Mouse (Mus musculus) kidney, embryonic 14.5 days (tissue): ENCODE data around the gene Cpeb3. TPM values are rescaled to one million over a fixed set of nuclear protein-coding genes. Genes with fewer than 3 reads are reported as not detected.
"Not testable (repeated sequence)": the region's sequence is repeated elsewhere in the genome, so short reads cannot be mapped to it uniquely, and the experiment has no call there.

ENCODE experiments used
- ATAC-seq: fragments of 200-750 bp; cut with Nextera tagmentation; 2 replicates; pipeline ENCODE4 v1.8.0; 2017; ENCODE audit warnings: moderate number of reproducible peaks, mild to moderate bottlenecking, moderate TSS enrichment, moderate library complexity; ENCODE audit not compliant: low FRiP score, low TSS enrichment
- H3K27ac ChIP-seq: fragments of 300-500 bp; sonication (generic); 2 replicates; pipeline ENCODE4 v1.5.1; 2014; ENCODE audit warnings: low read depth, mild to moderate bottlenecking, low read length, moderate library complexity, mixed read lengths
- H3K27me3 ChIP-seq: fragments of 300-500 bp; sonication (generic); 2 replicates; pipeline ENCODE4 v1.6.1; 2014; ENCODE audit warnings: mild to moderate bottlenecking, low read length; ENCODE audit not compliant: control insufficient read depth, insufficient read depth
- H3K36me3 ChIP-seq: fragments of 300-500 bp; sonication (generic); 2 replicates; pipeline ENCODE4 v1.6.1; 2014; ENCODE audit warnings: low read length, mixed read lengths; ENCODE audit not compliant: control insufficient read depth, insufficient read depth
- H3K4me1 ChIP-seq: fragments of 300-500 bp; sonication (generic); 2 replicates; pipeline ENCODE4 v1.6.1; 2014; ENCODE audit warnings: low read length, mixed read lengths; ENCODE audit not compliant: control insufficient read depth, insufficient read depth
- H3K4me2 ChIP-seq: fragments of 300-500 bp; sonication (generic); replicated peaks from 2 replicates; pipeline ENCODE4 v1.6.1; 2014; ENCODE audit warnings: low read depth, mild to moderate bottlenecking, low read length
- H3K4me3 ChIP-seq: fragments of 300-500 bp; sonication (generic); 2 replicates; pipeline ENCODE4 v1.5.1; 2014; ENCODE audit warnings: mild to moderate bottlenecking, low read length
- H3K9ac ChIP-seq: fragments of 300-500 bp; sonication (generic); 2 replicates; pipeline ENCODE4 v1.6.1; 2014; ENCODE audit warnings: low read depth, mild to moderate bottlenecking, low read length, moderate library complexity
- H3K9me3 ChIP-seq: fragments of 300-500 bp; sonication (generic); 2 replicates; pipeline ENCODE4 v1.6.1; 2016; ENCODE audit warnings: low read length; ENCODE audit not compliant: control insufficient read depth
- WGBS: fragments of 180-500 bp; shearing (Covaris S2); extraction: QIAGEN DNeasy Blood & Tissue Kit; methylation state at CpG from one replicate; pipeline ENCODE4 v1.1.7; 2014; 5-methylcytosine and 5-hydroxymethylcytosine counted together
- polyA plus RNA-seq: library from polyadenylated mRNA; unstranded; fragments of >200 nt; fragmentation: Nextera tagmentation; extraction: Ambion mirVana; gene quantifications from 2 replicates; pipeline ENCODE4 v1.2.1, GENCODE M21; 2014

The Cpeb3 gene
- polyA plus RNA-seq, 1 experiment from 2014 or later = 1.0 TPM

DNA sequence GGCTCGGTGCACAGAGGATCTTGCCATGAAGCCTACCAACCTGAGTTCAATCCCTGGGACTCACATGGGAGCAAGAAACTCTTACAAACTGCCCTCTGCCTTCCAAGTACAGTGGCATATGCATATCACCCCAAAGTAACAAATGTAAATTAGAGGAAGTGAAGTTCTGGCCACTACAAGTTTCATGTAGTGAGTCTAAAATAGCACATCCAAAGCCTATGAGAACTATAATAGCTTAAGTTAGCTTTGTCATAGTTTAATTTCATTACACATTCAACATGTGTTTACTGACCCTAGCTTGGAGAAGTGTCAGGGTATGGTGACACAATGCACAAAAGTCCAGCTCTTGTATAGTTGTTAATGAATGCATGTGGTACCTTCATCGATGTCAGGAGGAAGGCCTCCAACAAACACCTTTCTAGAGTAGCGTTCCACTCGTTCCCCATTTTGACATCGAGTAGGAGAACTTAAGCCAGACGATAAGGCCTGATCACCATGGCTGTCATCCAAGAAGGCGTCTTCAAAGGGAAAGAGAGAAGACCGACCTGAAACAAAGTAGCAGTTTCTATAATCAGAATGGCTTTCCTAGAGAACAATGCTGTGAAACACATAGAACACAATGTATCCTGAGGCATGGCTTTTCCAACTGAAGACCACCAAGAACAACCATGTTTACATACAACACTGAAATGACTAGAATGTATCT is 120.2 kb downstream of the Cpeb3 start:
- no peak for ATAC-seq
- no peaks in the 10 kb centered on the region for H3K9me3 ChIP-seq
- no peaks in the 10 kb centered on the region for H3K27me3 ChIP-seq
- 95% methylated on average over 8 of the region's 8 CpGs for whole genome bisulfite sequencing
- no peak overlapping the region for H3K27ac ChIP-seq
- H3K4me1 ChIP-seq = no peaks in the 10 kb centered on the region
- no peak overlapping the region for H3K4me2 ChIP-seq
- no peaks in the 10 kb centered on the region for H3K36me3 ChIP-seq
- H3K4me3 ChIP-seq = no peak overlapping the region
- H3K9ac ChIP-seq = no peak overlapping the region

DNA sequence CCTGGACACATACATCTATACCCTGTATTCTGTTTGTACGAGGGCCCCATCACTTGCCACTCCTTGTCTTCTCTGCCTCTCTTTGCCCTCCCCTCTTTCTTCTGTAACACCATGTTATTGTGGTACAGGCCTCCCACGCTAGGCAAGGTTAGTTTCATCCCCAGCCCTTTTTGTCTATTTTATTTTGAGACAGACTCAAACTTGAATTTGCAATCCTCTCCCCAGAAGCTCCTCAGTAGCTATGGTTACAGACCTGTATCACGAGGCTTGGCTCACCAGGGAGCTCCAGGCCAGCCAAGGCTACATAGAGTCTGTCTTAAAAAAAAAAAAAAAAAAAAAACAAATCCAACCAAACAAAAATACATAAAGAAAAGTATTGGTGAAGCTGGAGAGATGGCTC is 123.9 kb downstream of the Cpeb3 start:
- Histone ChIP-seq H3K4me2 (no peak overlapping the region), H3K27ac (no peak overlapping the region), H3K4me3 (no peak overlapping the region), H3K9ac (no peak overlapping the region), H3K9me3 (no peaks in the 10 kb centered on the region), H3K36me3 (no peaks in the 10 kb centered on the region), H3K27me3 (no peaks in the 10 kb centered on the region), H3K4me1 (no peaks in the 10 kb centered on the region)
- no peak for ATAC-seq
- WGBS = 74% methylated on average over 3 of the region's 3 CpGs

DNA sequence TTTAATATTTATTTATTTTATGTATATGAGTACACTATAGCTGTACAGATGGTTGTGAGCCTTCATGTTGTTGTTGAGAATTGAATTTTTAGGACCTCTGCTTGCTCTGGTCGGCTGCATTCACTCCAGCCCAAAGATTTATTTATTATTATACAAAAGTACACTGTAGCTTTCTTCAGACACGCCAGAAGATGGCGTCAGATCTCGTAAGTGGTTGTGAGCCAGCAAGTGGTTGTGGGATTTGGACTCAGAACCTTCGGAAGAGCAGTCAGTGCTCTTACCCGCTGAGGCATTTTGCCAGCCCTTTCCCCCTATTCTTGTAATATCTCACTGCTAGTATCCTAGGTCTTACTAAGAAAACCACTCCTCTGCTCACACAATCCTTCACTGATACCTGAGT is 126.9 kb downstream of the Cpeb3 start:
- H3K4me2 ChIP-seq = no peak overlapping the region

DNA sequence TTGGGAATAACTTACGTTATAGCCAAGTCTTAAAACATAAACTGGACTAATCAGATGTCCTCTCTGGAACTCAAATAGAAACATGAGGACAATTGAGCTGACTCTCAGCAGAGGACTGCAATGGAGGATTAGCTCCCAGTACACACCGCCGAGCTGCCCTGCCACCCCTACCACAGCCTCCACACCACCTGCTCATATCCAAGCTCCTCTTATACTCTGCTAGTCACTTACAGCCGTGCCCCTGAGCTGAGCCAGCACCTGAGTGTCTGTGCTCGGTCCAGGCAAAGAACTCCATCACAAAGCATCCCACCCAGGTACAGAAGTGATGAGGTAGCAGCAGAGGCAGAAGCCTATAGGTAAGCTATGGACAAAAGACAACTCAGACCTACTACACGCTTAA is 129.2 kb downstream of the Cpeb3 start:
- ATAC-seq = no peak
- H3K9me3 ChIP-seq = no peaks in the 10 kb centered on the region
- no peaks in the 10 kb centered on the region for H3K36me3 ChIP-seq
- H3K4me3 ChIP-seq = no peak overlapping the region
- H3K4me2 ChIP-seq = no peak overlapping the region
- WGBS = 87% methylated on average over 6 of the region's 6 CpGs
- no peak overlapping the region for H3K9ac ChIP-seq
- H3K4me1 ChIP-seq = no peaks in the 10 kb centered on the region
- no peak overlapping the region for H3K27ac ChIP-seq
- H3K27me3 ChIP-seq = no peaks in the 10 kb centered on the region

More for the DNA sequence above, 126.9 kb downstream of the Cpeb3 start:
- 67% methylated on average over 6 of the region's 6 CpGs for WGBS
- Histone ChIP-seq H3K9me3 (no peaks in the 10 kb centered on the region), H3K27me3 (no peaks in the 10 kb centered on the region), H3K36me3 (no peaks in the 10 kb centered on the region), H3K9ac (no peak overlapping the region), H3K27ac (no peak overlapping the region), H3K4me1 (no peaks in the 10 kb centered on the region), H3K4me3 (no peak overlapping the region)
- ATAC-seq = no peak

DNA sequence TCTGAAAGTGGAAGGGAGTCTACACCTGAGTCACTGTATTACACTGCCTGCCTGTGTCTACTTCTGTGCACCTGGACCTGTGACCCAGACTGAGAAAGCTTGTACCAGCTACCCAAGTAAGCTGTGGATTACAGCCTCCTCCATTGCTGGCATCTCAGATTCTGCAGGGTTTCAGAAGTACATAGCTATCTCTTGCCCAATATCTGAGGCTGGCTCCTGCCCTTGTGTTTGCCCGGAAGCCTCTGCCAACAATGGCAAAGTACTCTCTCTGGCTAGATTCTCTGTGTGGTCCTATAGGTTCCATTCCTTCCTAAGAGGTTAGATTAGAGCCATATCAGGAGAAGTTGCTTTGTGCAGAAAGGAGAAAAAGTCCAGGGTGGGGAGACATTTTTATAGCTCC is 129.8 kb downstream of the Cpeb3 start:
- Histone ChIP-seq H3K9me3 (no peaks in the 10 kb centered on the region), H3K4me3 (no peak overlapping the region), H3K27ac (no peak overlapping the region), H3K4me2 (no peak overlapping the region), H3K4me1 (no peaks in the 10 kb centered on the region), H3K9ac (no peak overlapping the region), H3K27me3 (no peaks in the 10 kb centered on the region), H3K36me3 (no peaks in the 10 kb centered on the region)
- WGBS = 97% methylated on average over 1 of the region's 1 CpGs
- ATAC-seq = no peak

DNA sequence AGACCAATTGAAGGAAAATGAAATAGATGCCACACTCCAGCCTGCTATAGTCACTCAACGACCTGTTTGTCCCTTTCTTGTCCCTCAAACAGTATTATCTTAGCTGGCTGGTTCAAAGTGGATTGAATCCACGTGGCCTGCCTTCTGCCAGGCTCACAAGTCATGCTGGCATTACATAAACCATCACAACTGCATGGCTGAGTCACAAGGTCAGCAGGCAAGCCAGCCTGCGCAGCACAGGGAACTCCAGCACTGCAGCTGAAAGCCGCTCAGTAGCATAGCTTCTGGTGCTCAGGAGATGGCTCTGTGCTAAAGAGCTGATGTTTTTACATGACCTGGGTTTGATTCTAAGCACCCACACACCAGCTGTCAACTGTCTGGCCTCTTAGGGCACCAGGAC is 130.3 kb downstream of the Cpeb3 start:
- Histone ChIP-seq H3K27me3 (no peaks in the 10 kb centered on the region), H3K4me3 (no peak overlapping the region), H3K9ac (no peak overlapping the region), H3K36me3 (no peaks in the 10 kb centered on the region), H3K4me2 (no peak overlapping the region), H3K27ac (no peak overlapping the region), H3K9me3 (no peaks in the 10 kb centered on the region), H3K4me1 (no peaks in the 10 kb centered on the region)
- 33% methylated on average over 4 of the region's 4 CpGs for WGBS
- ATAC-seq = no peak

DNA sequence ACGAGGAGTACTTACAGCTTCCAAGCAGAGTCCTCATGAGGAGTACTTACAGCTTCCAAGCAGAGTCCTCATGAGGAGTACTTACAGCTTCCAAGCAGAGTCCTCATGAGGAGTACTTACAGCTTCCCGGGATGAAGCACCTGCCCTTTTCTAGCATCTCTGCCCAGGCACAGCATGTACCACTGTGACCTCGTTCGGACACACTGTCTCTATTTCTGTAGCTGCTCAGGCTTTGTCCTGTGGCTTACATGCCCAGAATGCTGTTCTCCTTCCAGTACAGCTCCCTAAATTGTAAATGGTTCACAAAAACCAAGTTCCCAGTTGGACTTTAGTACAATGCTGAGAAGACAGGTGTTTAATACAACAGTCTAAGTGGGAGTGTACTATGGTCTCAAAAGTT is 131.1 kb downstream of the Cpeb3 start:
- H3K27ac ChIP-seq = not testable (repeated sequence)

DNA sequence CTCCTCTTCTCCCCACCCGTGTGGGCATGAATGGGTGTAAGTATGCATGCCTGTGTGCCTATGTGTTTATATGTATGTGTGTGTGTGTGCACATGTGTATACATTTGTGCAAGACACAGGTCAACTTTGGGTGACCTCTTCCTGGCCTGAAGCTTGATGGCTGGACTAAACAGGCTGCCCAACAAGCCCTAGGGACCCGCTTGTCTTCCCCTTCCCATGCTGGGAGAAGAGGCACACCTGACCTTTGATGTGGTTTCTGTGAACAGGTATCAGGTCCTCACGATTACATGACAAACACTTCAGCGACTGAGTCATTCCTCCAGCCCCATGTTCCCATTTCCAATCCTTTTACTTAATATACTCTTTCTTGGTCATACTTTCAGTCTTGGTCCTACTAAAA is 131.8 kb downstream of the Cpeb3 start:
- Histone ChIP-seq H3K4me2 (no peak overlapping the region), H3K4me1 (no peaks in the 10 kb centered on the region), H3K27me3 (no peaks in the 10 kb centered on the region), H3K36me3 (no peaks in the 10 kb centered on the region), H3K9ac (no peak overlapping the region), H3K27ac (no peak overlapping the region), H3K4me3 (no peak overlapping the region), H3K9me3 (no peaks in the 10 kb centered on the region)
- 91% methylated on average over 4 of the region's 4 CpGs for WGBS
- no peak for ATAC-seq

More for the DNA sequence above, 131.1 kb downstream of the Cpeb3 start:
- not testable (repeated sequence) for H3K9ac ChIP-seq, ATAC-seq, H3K9me3 ChIP-seq, H3K4me1 ChIP-seq, H3K4me2 ChIP-seq, H3K4me3 ChIP-seq, H3K36me3 ChIP-seq, H3K27me3 ChIP-seq
- WGBS = 88% methylated on average over 4 of the region's 4 CpGs

DNA sequence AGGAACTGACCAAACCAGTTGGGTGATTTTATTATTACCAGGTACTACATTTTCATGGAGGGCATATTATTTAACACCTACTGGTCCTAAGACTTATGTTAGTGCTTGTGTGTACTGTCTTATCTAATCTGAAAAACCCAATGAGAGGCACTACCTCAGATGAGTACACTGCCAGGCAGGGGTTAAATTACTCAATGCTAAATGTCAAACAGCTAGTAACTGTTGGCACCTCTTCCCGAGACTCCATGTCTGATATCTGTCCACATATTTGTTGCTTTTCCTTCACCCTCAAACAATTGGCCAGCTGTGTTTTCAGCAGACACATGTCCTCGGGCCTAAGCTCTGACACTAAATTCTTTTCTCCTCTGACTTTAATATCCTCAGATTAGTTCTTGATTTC is 132.3 kb downstream of the Cpeb3 start:
- Histone ChIP-seq H3K36me3 (no peaks in the 10 kb centered on the region), H3K9ac (no peak overlapping the region), H3K27ac (no peak overlapping the region), H3K4me2 (no peak overlapping the region), H3K4me3 (no peak overlapping the region), H3K9me3 (no peaks in the 10 kb centered on the region), H3K27me3 (no peaks in the 10 kb centered on the region), H3K4me1 (no peaks in the 10 kb centered on the region)
- no peak for ATAC-seq
- 50% methylated on average over 2 of the region's 2 CpGs for WGBS
